Mouse (Mus musculus) heart, adult 2 months (tissue): ENCODE measurements at regions not wholly inside any gene's neighbourhood (a gene's known extent, or its start where the extent isn't known, plus 50 kb on each side); places are given as distances from the start of the nearest gene placed in this dataset.
"Not testable (repeated sequence)": the region's sequence is repeated elsewhere in the genome, so short reads cannot be mapped to it uniquely, and the experiment has no call there.

Source experiments
- DNase-seq, 2 experiments: peaks; one replicate each; pipeline ENCODE4 v3.0.0; 2021
- H3K27ac ChIP-seq: fragments of 200-600 bp; 2 replicates; pipeline ENCODE4 v1.8.1; 2022
- H3K27me3 ChIP-seq: fragments of 200-500 bp; 2 replicates; pipeline ENCODE4 v1.6.1; 2012; ENCODE audit warnings: mild to moderate bottlenecking, low read length, inconsistent platforms, mixed read lengths; ENCODE audit not compliant: control insufficient read depth, insufficient read depth
- H3K36me3 ChIP-seq: fragments of 200-500 bp; 2 replicates; pipeline ENCODE4 v1.6.1; 2012; ENCODE audit warnings: low read length, inconsistent platforms; ENCODE audit not compliant: control insufficient read depth, insufficient read depth
- H3K4me1 ChIP-seq: fragments of 200-500 bp; 2 replicates; pipeline ENCODE4 v1.6.1; 2011; ENCODE audit warnings: low read length; ENCODE audit not compliant: control insufficient read depth, insufficient read depth
- H3K4me3 ChIP-seq: fragments of 200-600 bp; 2 replicates; pipeline ENCODE4 v1.8.1; 2022
- H3K79me2 ChIP-seq: fragments of 200-500 bp; replicated peaks from 2 replicates; pipeline ENCODE4 v1.6.1; 2012; ENCODE audit warnings: mild to moderate bottlenecking, inconsistent platforms, low read length, moderate library complexity, mixed read lengths; ENCODE audit not compliant: control insufficient read depth, insufficient read depth
- H3K9ac ChIP-seq: fragments of 200-500 bp; 2 replicates; pipeline ENCODE4 v1.6.1; 2012; ENCODE audit warnings: low read depth, mild to moderate bottlenecking, control low read depth, inconsistent platforms, low read length, mixed read lengths
- CTCF ChIP-seq: fragments of 200-600 bp; IDR thresholded peaks from 2 replicates; pipeline ENCODE4 v1.8.1; 2022; ENCODE audit warnings: antibody characterized with exemption, mild to moderate bottlenecking, moderate library complexity
- EP300 ChIP-seq: fragments of 200-500 bp; IDR thresholded peaks from 2 replicates; pipeline ENCODE4 v1.6.1; 2011; ENCODE audit warnings: low read depth, low read length, control low read depth; ENCODE audit not compliant: insufficient read depth
- POLR2A ChIP-seq: fragments of 200-500 bp; IDR thresholded peaks from 2 replicates; pipeline ENCODE4 v1.6.1; 2011; ENCODE audit warnings: mild to moderate bottlenecking, low read depth, low read length, control low read depth; ENCODE audit not compliant: insufficient read depth
- WGBS: fragments of 180-500 bp; shearing (Covaris S2); methylation state at CpG from one replicate; pipeline ENCODE4 v1.1.7; 2018; 5-methylcytosine and 5-hydroxymethylcytosine counted together
- intact Hi-C: fragments of 180-260 bp; cut with DNase I; formaldehyde crosslinking; loops from one replicate; pipeline ENCODE4 v1.15.1; 2025

DNA sequence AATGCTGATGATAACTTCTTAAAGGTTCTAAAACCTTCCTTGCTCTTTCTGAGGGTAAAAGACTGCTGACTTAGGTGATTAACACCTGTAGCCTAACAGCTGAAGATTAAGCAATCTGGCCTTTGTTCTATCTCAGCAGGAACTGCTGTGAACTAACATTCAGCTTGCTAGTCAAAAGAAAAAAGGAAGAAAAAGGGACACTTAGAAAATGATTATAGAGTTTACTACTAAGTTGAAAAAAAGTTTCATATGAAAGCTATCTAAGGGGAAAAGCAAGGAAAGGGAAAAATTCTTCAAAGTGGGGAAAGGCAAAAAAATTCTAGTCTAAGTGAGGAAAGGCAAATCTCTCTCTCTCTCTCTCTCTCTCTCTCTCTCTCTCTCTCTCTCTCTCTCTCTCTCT lies 259.2 kb upstream of the Tmprss15 start:
- Histone ChIP-seq H3K9ac (no peak overlapping the region), H3K36me3 (no peaks in the 10 kb centered on the region), H3K79me2 (no peaks in the 10 kb centered on the region), H3K4me1 (no peaks in the 10 kb centered on the region), H3K27ac (no peak overlapping the region), H3K27me3 (no peaks in the 10 kb centered on the region), H3K4me3 (no peak overlapping the region)
- no peak for DNase-seq
- intact Hi-C loops = no loop called here
- TF ChIP-seq CTCF = no peak
- TF ChIP-seq EP300 = no peak
- TF ChIP-seq POLR2A = no peak

DNA sequence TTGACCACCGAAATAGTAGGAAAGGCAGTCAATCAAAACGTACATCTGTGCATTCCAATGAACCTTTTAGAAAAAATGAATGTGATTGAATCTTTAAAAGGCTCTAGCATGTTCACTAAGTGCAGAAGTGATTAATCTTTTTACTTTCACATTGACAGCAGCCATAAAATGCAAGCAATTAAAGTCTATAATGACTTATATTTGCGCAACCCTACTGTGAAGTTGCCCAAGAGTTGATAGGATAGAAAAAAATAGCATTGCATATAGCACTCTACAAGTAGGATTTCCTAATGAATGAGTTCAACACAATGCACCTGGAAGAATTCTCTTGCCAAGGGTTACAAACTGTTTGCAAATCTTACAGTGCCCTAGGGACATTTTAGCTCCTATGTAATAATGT lies 251.6 kb upstream of the Tmprss15 start:
- Histone ChIP-seq H3K27ac (no peak overlapping the region), H3K79me2 (no peaks in the 10 kb centered on the region), H3K4me3 (no peak overlapping the region), H3K27me3 (no peaks in the 10 kb centered on the region), H3K9ac (no peak overlapping the region), H3K36me3 (no peaks in the 10 kb centered on the region), H3K4me1 (no peaks in the 10 kb centered on the region)
- TF ChIP-seq POLR2A = no peak
- no peak for TF ChIP-seq CTCF
- intact Hi-C loops = no loop called here
- WGBS = 81% methylated on average over 3 of the region's 3 CpGs
- no peak for DNase-seq

DNA sequence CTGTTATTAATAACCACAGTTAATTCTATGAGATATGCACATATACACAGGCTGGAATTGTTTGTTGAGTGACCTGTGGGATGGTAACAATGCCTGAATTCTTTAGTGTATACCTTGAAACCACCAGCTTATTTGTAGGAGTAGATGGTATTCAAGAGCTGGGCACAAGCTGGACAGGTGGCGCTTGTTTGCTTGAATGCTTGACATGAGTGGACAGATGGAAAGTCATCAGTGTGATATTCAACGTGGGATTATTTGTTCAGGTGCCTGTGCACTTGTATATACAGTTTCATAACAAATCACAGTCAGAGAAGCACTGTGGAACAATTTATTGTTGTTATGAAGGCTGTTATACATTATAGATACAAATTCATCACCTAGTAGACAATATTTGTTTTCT lies 245.5 kb upstream of the Tmprss15 start:
- no peaks in the 10 kb centered on the region for H3K36me3 ChIP-seq
- intact Hi-C loops = no loop called here
- WGBS = 53% methylated on average over 2 of the region's 2 CpGs
- no peak overlapping the region for H3K4me3 ChIP-seq
- no peak for TF ChIP-seq EP300
- TF ChIP-seq CTCF = no peak
- TF ChIP-seq POLR2A = no peak
- no peaks in the 10 kb centered on the region for H3K4me1 ChIP-seq
- H3K27ac ChIP-seq = no peak overlapping the region
- no peaks in the 10 kb centered on the region for H3K79me2 ChIP-seq
- DNase-seq = no peak
- H3K27me3 ChIP-seq = no peaks in the 10 kb centered on the region
- H3K9ac ChIP-seq = no peak overlapping the region

DNA sequence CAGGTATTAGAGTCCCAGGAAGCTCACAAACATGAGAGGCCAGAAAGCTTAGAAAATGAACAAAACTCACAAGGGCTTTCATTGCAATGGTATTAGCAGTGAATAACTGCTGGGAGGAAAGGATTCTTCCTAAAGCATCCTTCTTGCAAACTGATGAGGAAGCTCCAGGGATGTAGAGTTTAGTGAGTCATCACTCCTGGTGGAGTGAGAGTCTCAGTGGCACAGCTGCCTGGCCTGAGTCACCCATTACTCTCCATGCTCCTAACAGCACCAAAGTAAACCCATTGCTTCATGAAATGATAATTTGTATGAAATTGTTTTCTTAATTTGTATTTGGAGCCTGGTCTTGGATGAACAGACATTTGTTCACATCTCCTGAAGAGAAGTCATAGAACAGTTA lies 245.1 kb upstream of the Tmprss15 start:
- intact Hi-C loops = no loop called here
- no peak overlapping the region for H3K4me3 ChIP-seq
- H3K79me2 ChIP-seq = no peaks in the 10 kb centered on the region
- H3K4me1 ChIP-seq = no peaks in the 10 kb centered on the region
- TF ChIP-seq CTCF = no peak
- DNase-seq = no peak
- H3K36me3 ChIP-seq = no peaks in the 10 kb centered on the region
- H3K27me3 ChIP-seq = no peaks in the 10 kb centered on the region
- H3K9ac ChIP-seq = no peak overlapping the region
- no peak overlapping the region for H3K27ac ChIP-seq

DNA sequence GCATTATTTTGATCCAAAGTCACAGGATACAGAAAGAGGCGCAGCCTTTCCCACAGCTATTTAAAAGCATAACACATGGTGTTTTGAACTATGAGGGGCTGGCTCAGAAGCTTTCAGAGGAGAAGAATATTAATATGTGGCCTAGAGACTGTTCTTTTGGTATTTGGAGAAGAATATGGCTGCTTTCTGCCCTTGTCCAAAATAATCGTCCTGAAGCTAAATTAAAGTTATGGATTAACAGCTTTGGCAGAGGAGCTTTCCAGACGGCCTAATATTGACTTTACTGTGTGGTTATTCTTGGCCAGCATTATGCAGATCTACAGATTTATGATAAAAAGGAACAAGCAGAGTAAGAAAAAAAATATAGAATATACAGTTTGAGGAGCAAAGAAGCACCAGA lies 222.4 kb upstream of the Tmprss15 start:
- Histone ChIP-seq H3K4me3 (no peak overlapping the region), H3K27ac (no peak overlapping the region), H3K9ac (no peak overlapping the region), H3K27me3 (no peaks in the 10 kb centered on the region), H3K79me2 (no peaks in the 10 kb centered on the region), H3K36me3 (no peaks in the 10 kb centered on the region), H3K4me1 (no peaks in the 10 kb centered on the region)
- TF ChIP-seq CTCF (no peak), EP300 (no peak), POLR2A (no peak)
- no peak for DNase-seq
- 70% methylated on average over 3 of the region's 3 CpGs for WGBS
- intact Hi-C loops = no loop called here

DNA sequence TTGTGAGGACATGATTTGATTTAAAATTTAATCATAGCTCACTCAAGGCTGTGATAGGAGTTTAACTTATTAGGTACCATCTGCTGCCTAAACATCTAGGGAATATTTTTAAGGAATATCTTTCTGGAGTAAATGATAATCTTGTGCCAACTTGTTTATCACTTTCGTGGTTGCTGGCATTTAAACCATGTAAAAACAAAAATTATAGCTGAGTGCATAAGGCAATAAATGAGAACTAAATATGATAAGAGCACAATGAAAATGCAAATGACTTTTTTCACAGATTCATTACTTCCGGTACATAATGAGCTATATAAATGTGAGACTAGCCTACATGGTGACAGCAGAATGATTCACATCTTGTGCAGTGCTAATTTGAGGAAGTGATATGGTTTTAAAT lies 221.8 kb upstream of the Tmprss15 start:
- H3K4me1 ChIP-seq = no peaks in the 10 kb centered on the region
- no peaks in the 10 kb centered on the region for H3K27me3 ChIP-seq
- intact Hi-C loops = no loop called here
- DNase-seq = no peak
- no peak for TF ChIP-seq POLR2A
- TF ChIP-seq EP300 = no peak
- TF ChIP-seq CTCF = no peak
- no peak overlapping the region for H3K4me3 ChIP-seq
- no peaks in the 10 kb centered on the region for H3K36me3 ChIP-seq
- WGBS = 53% methylated on average over 2 of the region's 2 CpGs
- no peak overlapping the region for H3K27ac ChIP-seq
- no peak overlapping the region for H3K9ac ChIP-seq
- H3K79me2 ChIP-seq = no peaks in the 10 kb centered on the region

DNA sequence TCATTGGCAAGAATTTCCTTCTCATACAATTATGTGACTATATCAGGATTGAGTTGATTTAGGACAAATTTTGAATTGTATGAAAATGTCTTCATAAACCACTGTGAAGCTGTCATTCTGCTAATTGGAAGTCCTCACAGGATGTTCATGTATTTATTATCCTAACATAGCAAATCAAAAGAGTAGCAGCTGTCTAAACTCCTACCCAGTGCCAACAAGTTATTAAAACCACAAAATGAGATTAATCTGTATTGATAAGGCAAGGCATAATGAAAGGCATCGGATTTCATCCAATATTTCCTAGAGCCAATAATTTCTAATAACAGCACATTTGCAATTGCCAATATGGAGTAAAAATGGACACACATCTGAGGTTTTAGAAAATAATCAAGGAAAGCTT lies 217.6 kb upstream of the Tmprss15 start:
- Histone ChIP-seq H3K4me3 (no peak overlapping the region), H3K27me3 (no peaks in the 10 kb centered on the region), H3K27ac (no peak overlapping the region), H3K9ac (no peak overlapping the region), H3K36me3 (no peaks in the 10 kb centered on the region), H3K79me2 (no peaks in the 10 kb centered on the region), H3K4me1 (no peaks in the 10 kb centered on the region)
- TF ChIP-seq EP300 (no peak), CTCF (no peak), POLR2A (no peak)
- WGBS = 80% methylated on average over 1 of the region's 1 CpGs
- intact Hi-C loops = no loop called here
- DNase-seq = no peak

DNA sequence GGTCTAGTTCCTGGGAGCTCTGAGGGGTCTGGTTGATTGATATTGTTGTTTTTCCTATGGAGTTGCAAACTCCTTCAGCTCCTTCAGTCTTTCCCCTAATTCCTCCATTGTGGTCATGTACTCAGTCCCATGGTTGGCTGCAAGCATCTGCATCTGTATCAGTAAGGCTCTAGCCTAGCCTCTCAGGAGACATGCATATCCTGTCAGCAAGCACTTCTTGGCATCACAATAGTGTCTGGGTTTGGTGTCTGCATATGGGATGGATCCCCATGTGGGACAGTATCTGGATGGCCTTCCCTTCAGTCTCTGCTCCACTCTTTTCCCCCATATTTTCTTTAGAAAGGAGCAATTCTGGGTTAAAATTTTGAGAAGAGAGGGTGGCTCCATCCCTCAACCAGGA lies 205.7 kb upstream of the Tmprss15 start:
- H3K4me3 ChIP-seq, H3K27ac ChIP-seq, intact Hi-C loops, H3K9ac ChIP-seq, H3K79me2 ChIP-seq, H3K4me1 ChIP-seq, DNase-seq, H3K36me3 ChIP-seq, H3K27me3 ChIP-seq: not testable (repeated sequence)
